Mouse (Mus musculus) heart, postnatal 0 days (tissue): ENCODE measurements around the gene Lipm.

Experiments used
- CTCF ChIP-seq: IDR thresholded peaks from 2 replicates; pipeline ENCODE4 v1.5.1; 2016; ENCODE audit warnings: antibody characterized with exemption, control low read depth, low read depth
- EP300 ChIP-seq: IDR thresholded peaks from 2 replicates; pipeline ENCODE4 v1.6.1; 2016; ENCODE audit warnings: antibody characterized with exemption, low read depth

DNA sequence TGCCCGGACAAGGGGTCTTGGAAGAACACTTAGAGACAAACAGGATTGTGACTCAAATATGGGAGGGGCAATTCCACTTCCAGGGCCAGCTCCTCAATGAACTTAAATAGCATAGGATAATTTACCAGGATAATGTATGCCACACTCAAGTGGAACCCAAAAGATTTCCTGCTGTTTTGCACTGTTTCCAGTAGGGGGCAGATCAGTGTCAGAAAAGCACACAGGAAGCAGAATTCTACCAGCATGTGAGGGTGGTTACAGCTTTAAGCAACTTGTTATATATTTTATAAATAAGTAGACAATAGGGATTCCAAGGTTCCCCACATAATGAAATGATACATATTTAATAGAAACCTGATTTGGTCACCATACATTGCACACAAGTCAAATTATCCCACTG is 51.2 kb downstream of the Lipm start:
- TF ChIP-seq CTCF = peak; percentile 65
- TF ChIP-seq EP300 = no peak
